Mouse (Mus musculus) frontal cortex, postnatal 25 days (tissue): Measurements from ENCODE around the gene Wdr26.
A peak's percentile ranks its signal among the peaks of the same experiment; 100 is the strongest.

ENCODE experiments used
- DNase-seq, 2 experiments: peaks; one replicate each; pipeline ENCODE4 v3.0.0; 2022; ENCODE audit warnings: low spot score in 2 of 2

Gene Wdr26

DNA sequence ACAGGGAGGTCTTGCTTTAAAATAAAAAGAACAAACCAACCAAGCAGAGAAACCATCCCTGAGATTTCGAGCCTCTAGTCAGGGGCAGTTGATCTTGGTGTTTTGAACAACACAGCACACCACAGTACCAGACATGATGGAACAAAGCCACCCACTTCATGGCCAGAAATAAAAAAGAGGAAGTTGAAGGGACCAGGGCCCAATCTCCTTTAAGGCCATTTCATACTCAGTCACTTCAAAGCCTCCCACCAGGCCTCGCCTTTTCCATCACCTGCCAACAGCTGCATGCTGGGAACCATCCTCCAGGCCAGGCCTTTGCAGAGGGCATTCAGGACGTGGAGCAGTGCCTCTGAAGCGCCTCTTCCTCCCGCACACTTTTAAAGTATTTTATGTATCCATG is 25.5 kb upstream of the Wdr26 start:
- DNase-seq = no peak

DNA sequence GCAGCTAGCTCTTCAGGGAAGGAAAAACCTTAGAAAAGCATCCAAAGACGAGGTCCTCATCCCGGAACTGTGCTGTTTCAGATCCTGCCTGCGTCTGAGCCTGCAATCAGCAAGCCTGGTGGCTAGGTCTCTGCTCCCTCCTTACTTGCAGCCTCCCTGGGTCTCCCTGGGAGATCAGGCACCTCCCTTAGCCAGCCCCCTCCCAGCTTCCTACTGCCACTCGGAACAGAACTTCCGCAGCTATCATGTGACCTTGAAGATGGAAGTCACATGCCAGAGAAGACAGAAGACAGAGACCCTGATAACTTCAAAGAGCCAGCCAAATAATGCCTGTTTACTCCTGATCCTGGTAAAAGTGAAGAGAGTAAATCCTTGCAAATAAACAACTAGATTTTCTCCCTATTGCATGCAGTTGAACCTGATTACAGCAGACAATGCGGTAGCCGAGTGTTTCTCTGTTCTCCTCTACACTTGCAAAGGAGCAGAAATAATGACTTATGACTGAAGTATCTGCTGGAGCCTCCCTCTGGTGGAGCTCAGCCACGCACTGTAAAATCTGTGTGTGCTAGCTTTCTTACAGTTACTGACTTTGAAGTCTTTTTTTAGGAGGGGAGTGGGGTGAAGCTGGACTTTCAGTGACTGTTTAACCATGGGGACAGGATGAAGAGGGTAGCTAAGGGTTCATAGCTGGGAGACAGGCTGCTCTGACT is 22.7 kb upstream of the Wdr26 start:
- peak in 1 of 2 experiments; percentile 11 for DNase-seq

DNA sequence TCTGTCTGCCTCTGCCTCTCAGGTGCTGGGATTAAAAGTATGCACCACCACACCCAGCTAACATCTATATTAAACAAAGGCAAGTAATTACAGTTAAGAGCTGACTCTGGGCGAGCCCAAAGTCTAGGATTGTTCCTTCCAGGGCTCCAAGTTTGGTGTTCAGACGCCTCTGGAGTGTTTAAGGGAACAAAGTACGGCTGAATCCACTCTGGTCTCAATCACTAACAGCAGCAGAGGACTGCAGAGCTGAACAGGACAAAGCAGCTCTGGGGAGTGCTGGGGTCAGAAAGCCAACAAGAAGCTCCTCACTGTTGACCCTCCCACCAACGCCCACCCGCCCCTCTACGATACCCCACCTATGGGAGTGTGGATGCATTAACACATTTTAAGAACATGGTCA is 21.9 kb upstream of the Wdr26 start:
- DNase-seq = no peak

DNA sequence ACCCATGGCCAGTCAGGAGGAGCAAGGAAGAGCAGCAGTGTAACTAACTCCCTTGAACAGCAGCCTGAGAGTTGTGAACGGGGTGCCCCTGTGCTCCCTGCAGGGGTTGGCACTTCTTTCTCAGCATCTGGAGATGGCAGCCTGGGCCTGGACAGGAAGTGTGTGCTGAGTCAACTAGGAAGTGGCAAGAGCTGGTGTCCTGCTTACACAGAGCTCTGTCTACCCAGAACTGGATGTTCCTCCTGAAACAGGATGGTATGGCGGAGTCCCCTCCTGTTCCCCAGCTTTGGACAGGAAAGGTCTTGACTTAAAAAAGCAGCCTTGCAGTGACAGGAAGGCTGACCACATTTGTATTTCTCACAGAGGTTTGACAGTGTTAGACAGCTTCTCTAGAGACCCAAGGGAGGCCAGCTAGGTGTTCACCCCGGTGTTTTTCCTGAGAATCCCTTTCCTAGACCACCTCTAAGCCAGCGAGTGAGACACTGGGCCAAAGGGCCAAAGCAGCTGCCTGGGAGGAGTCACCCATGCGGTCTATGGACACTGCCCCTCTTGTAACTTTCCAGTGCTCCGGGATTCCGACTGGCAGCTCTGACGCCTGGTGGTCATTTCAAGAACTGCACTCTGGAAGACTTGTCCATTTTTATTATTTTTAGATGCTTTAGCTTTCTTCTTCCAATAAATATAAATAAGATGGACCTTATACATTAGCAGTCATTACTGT is 20.7 kb upstream of the Wdr26 start:
- peak in 1 of 2 experiments; percentile 51 for DNase-seq

- DNase-seq = no peak
These were observed 20.0 kb upstream of the Wdr26 start for GRCm38 (mm10) chr1:181231821-181232220.

- DNase-seq = no peak
These were observed 19.5 kb upstream of the Wdr26 start for GRCm38 (mm10) chr1:181231262-181231661.

DNA sequence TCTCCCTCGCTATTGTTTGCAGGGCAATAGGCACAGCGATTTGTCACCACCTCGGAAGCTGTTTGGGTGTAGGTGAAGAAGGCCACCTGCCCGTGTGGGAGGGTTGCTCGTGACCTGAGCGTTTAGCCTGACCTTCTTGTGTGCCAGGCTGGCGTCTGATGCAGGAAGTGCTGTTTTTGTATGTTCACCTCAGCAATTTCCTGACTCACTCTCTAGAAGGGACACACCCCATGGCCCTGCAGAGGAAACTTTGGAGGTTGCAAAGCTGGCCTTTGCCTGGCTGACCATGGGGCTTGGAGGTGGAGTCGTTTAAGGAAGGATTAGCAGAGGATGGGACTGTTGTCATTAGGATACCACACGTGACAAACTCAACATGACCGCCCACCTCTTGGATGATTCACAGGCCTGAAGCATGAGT is 18.9 kb upstream of the Wdr26 start:
- no peak for DNase-seq

- no peak for DNase-seq
These were observed 17.2 kb upstream of the Wdr26 start for GRCm38 (mm10) chr1:181229046-181229445.

GRCm38 (mm10) chr1:181228591-181228990 is 16.8 kb upstream of the Wdr26 start:
- DNase-seq = no peak

- DNase-seq = no peak
These were observed 16.0 kb upstream of the Wdr26 start for GRCm38 (mm10) chr1:181227804-181228203.

DNA sequence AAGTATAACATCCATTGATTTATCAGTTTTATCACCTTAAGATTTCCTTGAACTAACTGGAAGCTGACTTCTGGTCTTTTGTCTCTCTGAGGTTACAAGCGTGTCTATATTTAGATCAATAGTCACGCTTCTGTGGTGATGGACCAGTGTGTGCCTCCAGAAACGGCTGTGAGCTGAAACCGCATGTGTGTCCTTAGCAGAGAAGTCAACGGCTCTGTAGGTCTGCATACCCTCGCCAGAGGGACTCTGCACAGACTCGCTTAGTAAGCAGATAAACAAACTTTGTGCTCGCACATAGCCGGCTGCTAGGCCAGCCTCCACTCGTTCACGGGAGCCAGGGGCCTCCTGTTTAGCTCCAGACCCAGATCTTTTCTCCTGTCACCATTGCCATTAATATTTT is 15.0 kb upstream of the Wdr26 start:
- DNase-seq = no peak

- no peak for DNase-seq
These were observed 13.5 kb upstream of the Wdr26 start for GRCm38 (mm10) chr1:181225281-181225680.

DNA sequence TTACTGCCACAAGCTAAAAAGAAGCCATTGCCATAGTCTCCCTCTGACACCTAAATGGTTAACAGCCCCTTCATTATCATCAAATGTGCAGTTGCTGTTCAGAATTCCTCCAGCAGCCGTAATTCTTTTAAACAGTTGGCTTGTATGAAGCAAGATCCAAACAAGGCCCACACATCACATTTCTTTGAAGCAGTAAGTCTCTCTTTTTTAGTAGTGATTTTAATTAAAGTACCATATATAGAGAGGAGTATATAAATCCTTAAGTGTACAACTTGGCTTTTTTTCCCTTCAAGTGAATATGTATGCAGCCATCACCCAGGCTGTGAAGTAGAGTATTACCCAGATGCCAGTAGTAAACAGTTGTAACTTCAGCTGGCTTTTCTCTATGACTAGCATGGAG is 10.2 kb upstream of the Wdr26 start:
- no peak for DNase-seq

- DNase-seq = no peak
These were observed 4.5 kb upstream of the Wdr26 start for GRCm38 (mm10) chr1:181216315-181216714.

DNA sequence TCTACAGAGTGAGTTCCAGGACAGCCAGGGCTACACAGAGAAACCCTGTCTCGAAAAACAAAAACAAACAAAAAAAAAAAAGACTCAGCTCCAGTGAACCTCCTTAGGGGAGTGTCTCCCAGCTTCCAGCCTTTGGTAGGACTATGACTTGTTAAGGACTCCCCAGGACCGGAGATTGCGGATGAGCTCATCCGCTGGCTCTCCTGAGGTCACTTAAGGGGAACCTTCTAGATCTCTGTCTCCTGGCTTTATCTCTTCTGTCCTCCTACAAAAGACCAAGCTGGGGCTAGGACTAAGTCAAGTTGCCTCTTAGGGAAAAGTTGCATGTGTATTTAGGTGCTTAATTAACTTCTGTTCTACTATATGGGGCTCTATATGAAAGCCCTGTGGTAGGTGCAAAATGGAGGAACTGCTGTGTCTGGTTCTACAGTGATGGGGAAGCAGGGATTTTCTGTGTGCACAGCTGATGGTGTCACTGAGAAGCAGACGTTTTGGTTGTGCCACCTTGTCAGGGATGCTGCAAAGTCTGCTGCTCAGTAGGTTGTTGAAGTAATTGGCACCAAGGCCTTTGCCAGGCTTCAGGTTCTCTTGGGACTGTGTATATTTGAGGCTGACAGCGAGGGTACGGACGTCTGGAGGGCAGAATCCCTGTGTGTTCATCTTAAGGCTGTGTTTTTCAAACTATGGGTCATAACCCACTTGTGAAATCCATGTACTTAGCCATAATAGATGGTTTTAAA is 2.7 kb upstream of the Wdr26 start:
- no peak for DNase-seq

DNA sequence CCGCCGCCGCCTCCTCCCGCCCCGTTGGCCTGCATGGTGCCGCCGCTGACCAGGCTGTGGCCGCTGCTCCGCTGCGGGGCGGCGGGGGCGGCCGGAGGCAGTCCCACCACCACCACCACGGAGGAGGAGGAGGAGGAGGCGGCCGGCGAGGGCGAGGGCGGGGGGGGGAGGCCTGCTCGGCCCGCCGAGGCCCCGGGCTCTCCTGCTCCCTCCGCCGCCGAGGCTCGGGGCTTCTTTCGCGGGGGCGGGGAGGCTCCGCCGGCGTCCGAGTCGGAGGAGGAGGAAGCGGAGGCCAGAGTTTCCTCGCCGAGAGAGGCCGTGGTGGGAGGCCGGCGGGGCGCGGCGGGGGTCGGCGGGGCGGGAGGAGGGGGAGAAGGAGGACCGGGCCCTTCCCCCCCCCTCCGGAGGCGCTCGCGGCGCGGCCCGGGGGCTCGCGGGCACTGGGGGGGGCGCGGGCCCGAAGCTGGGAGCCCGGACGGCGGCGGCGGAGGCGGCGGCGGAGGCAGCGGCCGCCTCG is 340 bp downstream of the Wdr26 start:
- DNase-seq = no peak

- peak in 1 of 2 experiments; percentile 13 for DNase-seq
These were observed 999 bp downstream of the Wdr26 start for GRCm38 (mm10) chr1:181210601-181211402.

GRCm38 (mm10) chr1:181210147-181210546 is 1.7 kb downstream of the Wdr26 start:
- DNase-seq = no peak

GRCm38 (mm10) chr1:181199446-181199845 is 12.4 kb downstream of the Wdr26 start:
- DNase-seq = no peak

DNA sequence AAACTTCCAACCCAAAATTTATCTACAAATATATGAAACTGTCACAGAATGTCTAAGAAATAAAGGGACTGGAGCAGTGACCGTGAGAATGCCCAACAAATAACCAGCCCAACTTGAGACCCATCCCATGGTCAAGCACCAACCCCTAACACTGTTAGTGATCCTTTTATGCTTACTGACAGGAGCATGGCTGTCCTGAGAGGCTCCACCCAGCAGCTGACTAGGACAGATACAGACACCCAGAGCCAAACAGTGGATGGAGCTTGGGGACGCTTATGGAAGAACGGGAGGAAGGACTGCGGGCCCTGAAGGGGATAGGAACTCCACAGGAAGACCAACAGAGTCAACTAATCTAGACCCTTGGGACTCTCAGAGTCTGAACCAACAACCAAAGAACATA is 22.9 kb downstream of the Wdr26 start:
- no peak for DNase-seq

DNA sequence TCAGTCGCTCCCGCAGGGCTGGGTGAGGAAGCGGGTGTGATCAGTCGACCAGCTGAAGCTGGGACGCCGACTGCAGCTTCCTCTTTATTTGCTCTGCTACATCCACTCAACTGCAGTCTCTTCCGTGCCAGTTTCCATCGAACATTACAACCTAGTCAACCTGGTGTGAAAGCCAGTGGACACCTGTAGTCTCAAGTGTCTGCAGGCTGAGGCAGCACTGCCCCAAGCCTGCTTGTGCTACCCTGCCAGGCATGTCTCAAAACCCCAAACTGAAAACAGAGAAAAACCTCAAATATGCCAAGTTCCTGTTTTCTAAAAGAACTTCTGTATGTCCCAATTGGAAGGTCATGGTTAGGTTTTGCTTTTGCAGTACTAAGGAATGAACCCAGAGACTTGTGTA is 41.6 kb downstream of the Wdr26 start:
- no peak for DNase-seq

- DNase-seq = no peak
These were observed 43.4 kb downstream of the Wdr26 start for GRCm38 (mm10) chr1:181168377-181168776.
